Mouse (Mus musculus): ENCODE results near the gene Fam32a. TPM values are rescaled to one million over a fixed set of nuclear protein-coding genes. Genes with fewer than 3 reads are reported as not detected.

Gene Fam32a
- total RNA-seq (2021) = 10 to 100 TPM; 59.0 to 60.9 TPM
- long read RNA-seq, experiment 1, transcript Fam32a-201 (4 exons, 2,564 nt) = major isoform, 71 of 107 reads
- long read RNA-seq, experiment 1, transcript Fam32a-202 (3 exons, 3,387 nt) = minor isoform, 5 of 107 reads
- long read RNA-seq, experiment 1, partial matches to known transcripts = 28 of 107 reads
- long read RNA-seq, experiment 1, other reads (novel, unspliced or antisense) = 3 of 107 reads
- long read RNA-seq, experiment 2, transcript Fam32a-201 (4 exons, 2,564 nt) = major isoform, 63 of 86 reads
- long read RNA-seq, experiment 2, partial matches to known transcripts = 15 of 86 reads
- long read RNA-seq, experiment 2, other reads (novel, unspliced or antisense) = 5 of 86 reads

DNA sequence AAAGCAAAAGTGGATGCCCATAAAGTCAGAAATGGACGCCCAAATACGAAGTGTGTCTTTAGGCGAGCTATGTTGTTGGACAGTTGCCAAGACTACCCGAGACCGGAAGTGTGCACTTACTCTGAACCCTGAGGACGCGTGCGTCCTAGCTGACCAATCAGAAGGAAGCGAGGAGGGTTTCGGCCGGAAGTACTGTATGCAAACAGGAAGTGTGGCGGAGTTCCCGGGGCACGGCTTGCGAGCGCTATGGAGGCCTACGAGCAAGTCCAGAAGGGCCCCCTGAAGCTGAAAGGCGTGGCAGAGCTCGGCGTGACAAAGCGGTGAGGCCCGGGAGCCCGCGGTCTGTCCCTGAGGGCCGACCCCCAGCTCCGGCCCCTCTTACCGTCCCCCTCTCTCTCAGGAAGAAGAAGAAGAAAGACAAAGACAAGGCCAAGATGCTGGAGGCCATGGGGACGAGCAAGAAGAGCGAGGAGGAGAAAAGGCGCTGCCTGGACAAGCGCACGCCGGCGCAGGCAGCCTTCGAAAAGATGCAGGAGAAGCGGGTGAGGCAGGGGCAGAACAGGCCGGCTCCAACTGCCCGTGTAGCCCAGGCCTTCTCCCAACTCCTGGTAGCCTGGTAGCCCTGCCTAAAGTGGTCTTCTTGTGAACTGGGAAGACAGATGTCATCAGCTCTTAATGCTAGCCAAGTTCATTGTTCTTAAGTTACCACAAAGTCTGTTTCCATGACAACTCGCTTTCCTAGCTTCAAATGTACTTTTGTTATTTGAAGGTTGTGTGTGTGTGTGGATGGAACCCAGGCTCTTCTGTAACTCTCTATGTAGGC lies at the start of gene Fam32a:
Gene Fam32a, plus strand, starts transcription at position 190 of the 823 bp plus-strand sequence.
- Histone ChIP-seq H3K27ac (peak within 1 kb of the TSS; percentile 87), H3K4me3 (peak within 1 kb of the TSS; percentile 67)
- intact Hi-C loops (cut with DNase I) = no loop called here
- peak; percentile 81 to 84 for DNase-seq (ENCODE audit: extremely low spot score in 1 of 2, low spot score in 2 of 2)
- no peak for TF ChIP-seq CTCF (IDR thresholded peaks at IDR 0.05)

DNA sequence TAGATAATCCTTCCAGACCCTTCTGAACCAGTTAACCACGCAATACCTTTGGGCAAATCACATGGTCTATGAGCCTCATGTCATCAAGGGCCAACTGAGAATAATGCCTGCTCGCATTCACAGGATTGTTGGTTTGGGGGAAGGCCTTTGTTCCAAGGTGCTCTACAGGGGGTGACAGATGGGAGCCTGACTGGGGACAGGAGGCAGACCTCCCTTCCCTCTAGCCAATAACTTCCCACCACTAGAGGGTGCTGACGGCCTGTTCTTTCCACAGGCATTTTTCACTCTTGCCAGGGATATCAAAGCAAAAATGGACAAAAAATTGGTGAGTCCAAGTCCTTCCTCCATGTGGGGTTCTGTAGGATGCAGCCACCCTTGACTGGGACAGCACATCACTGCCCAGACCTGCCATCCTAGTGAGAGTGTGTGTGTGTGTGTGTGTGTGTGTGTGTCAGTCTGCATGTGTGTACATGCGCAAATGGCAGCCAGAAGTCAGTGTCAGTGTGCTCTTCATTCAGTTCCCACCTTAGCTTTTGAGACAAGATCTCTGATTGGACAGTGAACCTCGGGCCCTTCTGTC lies 42.1 kb upstream of the Fam32a start:
- intact Hi-C loops (cut with DNase I) = loop anchor here (5.0 kb wide), 3 partner anchors 65 to 190 kb away; partner anchors contain the start of gene Ap1m1
- H3K4me3 ChIP-seq = no peak overlapping the region
- TF ChIP-seq CTCF (IDR thresholded peaks at IDR 0.05) = peak; percentile 81
- no peak overlapping the region for H3K27ac ChIP-seq
- peak; percentile 53 to 72 for DNase-seq (ENCODE audit: extremely low spot score in 1 of 2, low spot score in 2 of 2)

DNA sequence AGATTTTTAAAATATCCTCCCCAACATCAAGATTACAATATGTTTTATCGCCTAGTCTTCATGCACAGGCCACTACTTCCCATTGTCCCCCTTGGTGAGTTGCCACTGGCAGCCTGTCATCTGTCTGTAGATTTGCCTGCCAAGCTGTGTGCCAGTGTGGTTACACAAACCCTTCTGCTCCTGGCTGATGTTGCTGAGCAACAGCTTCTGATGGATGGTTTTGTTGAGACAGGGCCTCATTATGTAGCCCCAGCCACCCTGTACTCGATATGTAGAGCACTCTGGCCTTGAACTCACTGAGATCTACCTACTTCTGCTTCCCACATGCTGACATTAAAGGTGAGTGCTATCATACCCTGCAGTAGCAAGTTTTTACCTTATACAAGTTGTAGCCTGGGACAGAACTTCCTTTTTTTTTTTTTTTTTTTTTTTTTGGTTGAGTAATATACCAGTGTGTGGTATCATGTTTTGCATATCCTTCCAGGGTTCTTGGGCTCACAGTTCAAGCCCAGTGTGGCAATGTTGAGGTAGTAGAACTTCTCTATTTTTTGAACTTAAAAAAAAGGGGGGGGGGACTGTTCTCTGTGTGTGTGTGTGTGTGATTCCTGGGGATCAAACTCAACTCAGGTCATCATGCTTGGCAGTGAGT lies 35.9 kb upstream of the Fam32a start:
- no peak for DNase-seq (ENCODE audit: extremely low spot score in 1 of 2, low spot score in 2 of 2)
- intact Hi-C loops (cut with DNase I) = no loop called here
- H3K27ac ChIP-seq = no peak overlapping the region

DNA sequence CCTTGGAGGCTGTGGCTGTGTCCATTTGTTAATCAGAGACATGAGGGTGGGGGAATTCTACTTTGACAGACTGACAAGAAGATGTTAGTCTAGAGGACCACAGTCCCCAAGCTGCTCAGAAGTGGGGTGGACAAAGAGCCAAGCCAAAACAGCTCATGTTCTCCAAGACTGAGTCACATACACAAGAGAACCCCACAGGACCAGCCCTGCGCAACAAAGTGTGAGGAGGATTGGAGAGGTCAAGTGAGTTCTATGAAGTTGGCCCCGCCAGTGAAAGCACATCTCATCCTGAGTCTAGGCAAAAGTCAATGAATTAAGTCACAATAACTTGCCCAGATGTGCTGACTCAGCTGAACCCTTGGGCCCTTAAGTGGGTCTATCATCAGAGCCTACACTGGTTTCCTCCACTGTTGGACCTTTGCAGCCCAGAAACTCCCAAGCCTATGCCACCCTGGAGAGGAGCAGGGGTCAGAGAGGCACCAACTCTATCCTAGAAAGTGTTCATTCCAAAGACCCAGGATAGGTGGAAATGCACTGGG lies 31.7 kb upstream of the Fam32a start:
- no peak for TF ChIP-seq CTCF (IDR thresholded peaks at IDR 0.05)
- no peak for DNase-seq (ENCODE audit: extremely low spot score in 1 of 2, low spot score in 2 of 2)
- intact Hi-C loops (cut with DNase I) = no loop called here
- Histone ChIP-seq H3K4me3 (no peak overlapping the region), H3K27ac (no peak overlapping the region)

More for the DNA sequence above, 35.9 kb upstream of the Fam32a start:
- H3K4me3 ChIP-seq = no peak overlapping the region
- TF ChIP-seq CTCF (IDR thresholded peaks at IDR 0.05) = no peak

DNA sequence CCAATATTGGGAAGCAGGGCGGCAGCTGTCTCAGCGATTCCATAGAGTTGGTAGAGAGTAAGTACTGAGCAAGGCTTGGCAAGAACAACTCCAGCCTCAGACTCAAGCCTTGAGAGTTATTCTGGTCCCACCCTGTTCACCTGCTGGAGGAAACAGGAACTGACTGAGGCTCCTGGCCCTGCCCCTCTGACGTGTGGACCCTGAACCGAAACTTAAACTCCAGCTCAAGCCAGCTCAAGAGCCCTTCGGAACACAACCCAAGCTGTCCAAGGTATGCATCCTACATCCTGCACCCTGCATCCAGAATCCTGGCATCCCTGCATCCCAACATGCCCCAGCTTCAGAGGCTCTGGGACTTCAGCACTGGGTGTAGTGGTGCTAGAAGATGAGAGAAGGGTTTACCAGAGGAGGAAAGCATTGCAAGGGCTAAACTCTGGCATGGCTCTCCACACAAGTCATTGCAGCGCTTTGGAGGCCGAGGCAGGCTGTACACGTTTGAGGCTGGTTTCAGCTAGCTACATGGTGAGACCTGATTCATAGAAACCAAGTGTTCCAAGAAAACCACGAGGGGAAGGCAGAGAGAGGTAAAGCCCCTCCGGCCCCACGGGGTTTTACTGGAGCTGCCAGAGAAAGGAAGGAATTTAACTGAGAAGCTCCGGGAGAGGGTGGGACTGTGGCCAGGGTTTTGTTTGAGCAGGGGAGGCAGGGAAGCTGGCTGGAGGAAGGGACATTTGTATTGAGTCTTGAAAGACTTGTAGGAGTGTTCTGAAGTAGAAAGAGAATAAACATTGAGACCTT lies 29.9 kb upstream of the Fam32a start, which contains the start of gene Hsh2d:
Gene Hsh2d, plus strand, starts transcription at position 222 of the 798 bp plus-strand sequence.
- no peak; the same call in 1 of the 2 replicates for TF ChIP-seq CTCF (IDR thresholded peaks at IDR 0.05)
- H3K27ac ChIP-seq = no peak within 1 kb of the TSS
- H3K4me3 ChIP-seq = no peak within 1 kb of the TSS
- DNase-seq (ENCODE audit: extremely low spot score in 1 of 2, low spot score in 2 of 2) = no peak
- intact Hi-C loops (cut with DNase I) = no loop called here

DNA sequence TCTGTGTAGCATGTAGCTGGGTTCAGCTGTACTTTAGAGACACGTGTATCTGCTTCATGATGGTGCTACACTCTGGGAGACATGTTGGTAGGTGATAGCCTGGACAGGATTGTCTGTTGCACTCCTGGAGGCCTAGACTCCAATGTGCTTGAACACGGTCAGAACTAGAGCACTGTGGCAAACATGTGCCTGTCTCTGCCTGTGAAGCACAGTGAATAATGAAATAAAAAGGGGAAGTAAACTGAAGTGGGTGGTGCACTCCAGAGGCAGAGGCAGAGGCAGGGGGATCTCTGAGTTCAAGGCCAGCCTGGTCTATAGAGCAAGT lies 29.4 kb upstream of the Fam32a start:
- intact Hi-C loops (cut with DNase I) = no loop called here
- no peak for DNase-seq (ENCODE audit: extremely low spot score in 1 of 2, low spot score in 2 of 2)
- TF ChIP-seq CTCF (IDR thresholded peaks at IDR 0.05) = no peak
- Histone ChIP-seq H3K27ac (no peak overlapping the region), H3K4me3 (no peak overlapping the region)

DNA sequence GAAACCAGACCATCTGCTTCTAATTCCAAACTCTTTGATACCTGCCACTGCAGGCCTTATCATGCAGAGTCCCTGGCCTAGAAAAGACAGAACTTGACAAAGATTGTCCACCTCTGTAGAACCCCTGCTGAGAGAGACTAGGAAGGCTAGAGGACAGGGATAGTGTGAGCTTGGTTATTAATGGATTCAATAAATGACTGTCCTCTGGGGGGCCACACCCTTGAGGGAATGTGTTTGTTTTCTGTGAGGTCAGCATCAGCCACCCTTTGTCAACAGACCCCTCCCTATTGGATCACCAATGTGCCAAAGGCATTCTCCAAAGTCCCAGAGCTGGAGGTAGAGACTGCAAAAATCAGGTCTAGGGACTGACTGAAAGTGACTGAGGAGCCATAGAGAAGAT lies 27.5 kb upstream of the Fam32a start:
- no peak overlapping the region for H3K27ac ChIP-seq
- no peak for DNase-seq (ENCODE audit: extremely low spot score in 1 of 2, low spot score in 2 of 2)
- no peak for TF ChIP-seq CTCF (IDR thresholded peaks at IDR 0.05)
- intact Hi-C loops (cut with DNase I) = no loop called here
- H3K4me3 ChIP-seq = no peak overlapping the region

DNA sequence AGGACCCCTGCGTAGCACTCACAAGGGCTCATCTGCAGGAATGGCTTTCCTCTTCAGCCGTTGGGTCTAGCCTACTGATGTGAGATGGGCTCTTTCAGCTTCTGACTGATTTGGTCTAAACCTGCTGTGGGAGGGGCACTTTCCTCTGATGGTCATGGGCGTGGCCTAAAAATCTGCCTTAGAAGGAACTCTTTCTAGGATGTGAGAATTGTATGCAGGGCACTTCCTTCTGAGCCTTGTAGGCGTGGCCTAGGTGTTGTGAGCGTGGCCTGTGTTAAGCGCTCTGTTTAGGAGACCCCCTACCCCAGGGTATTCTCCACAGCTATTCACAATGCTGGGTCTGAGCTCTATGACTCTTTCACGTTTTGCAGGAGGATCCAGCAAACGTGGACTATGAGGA lies 21.5 kb upstream of the Fam32a start:
- Histone ChIP-seq H3K4me3 (no peak overlapping the region), H3K27ac (no peak overlapping the region)
- intact Hi-C loops (cut with DNase I) = no loop called here
- no peak for TF ChIP-seq CTCF (IDR thresholded peaks at IDR 0.05)
- DNase-seq (ENCODE audit: extremely low spot score in 1 of 2, low spot score in 2 of 2) = no peak

DNA sequence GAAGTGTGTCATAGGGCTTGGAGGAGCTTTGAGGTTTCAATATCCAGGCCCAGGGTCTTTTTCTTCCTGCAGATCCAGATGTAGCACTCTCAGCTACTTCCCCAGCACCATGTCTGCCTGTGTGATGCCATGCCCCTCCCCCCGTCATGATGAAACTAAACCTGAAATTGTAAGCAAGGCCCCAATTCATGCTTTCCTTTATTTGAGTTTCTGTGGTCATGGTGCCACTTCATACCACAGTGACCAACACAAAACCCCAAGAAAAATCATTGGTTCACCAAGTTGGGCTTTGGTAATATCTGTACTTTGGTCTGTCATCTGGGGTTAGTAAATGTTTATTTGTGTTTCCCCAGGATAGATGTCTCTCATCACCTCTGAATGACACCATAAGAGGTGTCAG lies 10.9 kb upstream of the Fam32a start:
- intact Hi-C loops (cut with DNase I) = no loop called here
- H3K27ac ChIP-seq = no peak overlapping the region
- no peak for TF ChIP-seq CTCF (IDR thresholded peaks at IDR 0.05)
- no peak overlapping the region for H3K4me3 ChIP-seq
- DNase-seq (ENCODE audit: extremely low spot score in 1 of 2, low spot score in 2 of 2) = no peak

DNA sequence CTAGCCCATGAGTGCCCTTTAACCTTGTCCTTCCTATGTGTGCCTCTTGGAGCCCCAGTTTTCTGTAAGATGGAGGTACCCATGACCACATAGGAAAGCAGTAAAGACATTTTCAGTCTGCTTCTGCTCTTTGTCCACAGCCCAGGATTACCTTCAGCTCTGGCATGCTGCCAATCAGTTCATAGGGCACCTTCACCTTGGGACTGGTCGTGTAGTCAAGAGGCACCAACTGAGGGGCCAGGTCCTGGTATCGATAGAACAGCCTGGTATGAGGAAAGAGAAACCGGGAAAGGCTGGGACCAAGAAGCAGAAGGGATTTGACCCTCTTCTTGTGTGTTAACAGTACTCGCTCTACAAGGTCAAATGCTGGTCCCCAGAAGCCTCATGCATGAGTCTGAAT lies 9.3 kb upstream of the Fam32a start:
- no peak for DNase-seq (ENCODE audit: extremely low spot score in 1 of 2, low spot score in 2 of 2)
- intact Hi-C loops (cut with DNase I) = no loop called here
- Histone ChIP-seq H3K27ac (no peak overlapping the region), H3K4me3 (no peak overlapping the region)
- TF ChIP-seq CTCF (IDR thresholded peaks at IDR 0.05) = no peak

DNA sequence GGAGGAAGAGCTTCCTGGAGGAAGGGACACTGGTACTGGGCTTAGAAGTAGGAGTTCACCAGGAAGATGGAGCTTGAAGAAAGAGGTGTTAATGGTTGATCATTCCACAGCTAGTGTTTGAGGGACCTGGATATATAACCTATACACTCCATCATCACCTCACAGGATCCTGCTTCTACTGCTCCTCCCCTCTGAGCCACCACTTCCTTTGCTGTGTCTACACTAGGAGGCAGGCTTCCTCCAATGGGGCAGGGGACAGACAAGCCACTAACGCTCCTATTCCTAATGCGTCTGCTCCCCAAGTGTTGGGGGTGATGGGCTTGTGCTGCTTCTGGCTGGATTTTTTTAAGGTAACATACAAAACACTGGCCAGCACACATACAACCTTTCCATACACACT lies 8.8 kb upstream of the Fam32a start:
- no peak for TF ChIP-seq CTCF (IDR thresholded peaks at IDR 0.05)
- H3K4me3 ChIP-seq = no peak overlapping the region
- H3K27ac ChIP-seq = no peak overlapping the region
- intact Hi-C loops (cut with DNase I) = no loop called here
- no peak for DNase-seq (ENCODE audit: extremely low spot score in 1 of 2, low spot score in 2 of 2)

All from left cerebral cortex, adult 2 months (tissue).